Mouse (Mus musculus): ENCODE results near the gene Kntc1. TPM values are rescaled to one million over a fixed set of nuclear protein-coding genes. Genes with fewer than 3 reads are reported as not detected.
A peak's percentile ranks its signal among the peaks of the same experiment; 100 is the strongest.
"Not testable (repeated sequence)": the region's sequence is repeated elsewhere in the genome, so short reads cannot be mapped to it uniquely, and the experiment has no call there.

The Kntc1 gene
- polyA plus RNA-seq (2015; fragmentation: Nextera tagmentation; extraction: Ambion mirVana) = 2.8 and 3.1 TPM in 2 replicates

GRCm38 (mm10) chr5:123749065-123750064 lies at the start of gene Kntc1, which contains the start of gene Rsrc2:
Gene Kntc1, plus strand, starts transcription at chr5:123749716.
Gene Rsrc2, minus strand, starts transcription at chr5:123749414.
- Histone ChIP-seq H3K9ac (ENCODE audit: low read depth, low read length) (peak within 1 kb of the TSS; percentile 84), H3K9me3 (replicated peaks; ENCODE audit: control insufficient read depth, low read length, poor library complexity, severe bottlenecking) (no peaks in the 10 kb centered on the region), H3K36me3 (ENCODE audit: control insufficient read depth, insufficient read depth, low read length) (peaks cover 1% of the 10 kb centered on the region), H3K4me2 (ENCODE audit: low read length) (peak within 1 kb of the TSS; percentile 74), H3K4me3 (ENCODE audit: low read depth, low read length) (peak within 1 kb of the TSS; percentile 76), H3K4me1 (ENCODE audit: control insufficient read depth, insufficient read depth, low read length) (peaks cover 28% of the 10 kb centered on the region), H3K27me3 (ENCODE audit: control insufficient read depth, insufficient read depth, low read depth, low read length) (no peaks in the 10 kb centered on the region), H3K27ac (ENCODE audit: low read length) (peak within 1 kb of the TSS; percentile 98)
- WGBS = under 1% methylated on average over 59 of the region's 63 CpGs
- peak; percentile 99 for ATAC-seq

- Histone ChIP-seq H3K27ac (ENCODE audit: low read length) (no peak overlapping the region), H3K36me3 (ENCODE audit: control insufficient read depth, insufficient read depth, low read length) (peaks cover 37% of the 10 kb centered on the region), H3K9me3 (replicated peaks; ENCODE audit: control insufficient read depth, low read length, poor library complexity, severe bottlenecking) (no peaks in the 10 kb centered on the region), H3K4me3 (ENCODE audit: low read depth, low read length) (no peak overlapping the region), H3K27me3 (ENCODE audit: control insufficient read depth, insufficient read depth, low read depth, low read length) (no peaks in the 10 kb centered on the region), H3K9ac (ENCODE audit: low read depth, low read length) (no peak overlapping the region), H3K4me1 (ENCODE audit: control insufficient read depth, insufficient read depth, low read length) (no peaks in the 10 kb centered on the region), H3K4me2 (ENCODE audit: low read length) (no peak overlapping the region)
- WGBS = 75% methylated on average over 11 of the region's 11 CpGs
- ATAC-seq = no peak
These were observed 48.9 kb upstream of the Kntc1 start for GRCm38 (mm10) chr5:123700625-123701024.

GRCm38 (mm10) chr5:123708598-123708997 lies 40.9 kb upstream of the Kntc1 start:
- Histone ChIP-seq H3K36me3 (ENCODE audit: control insufficient read depth, insufficient read depth, low read length) (peaks cover 58% of the 10 kb centered on the region), H3K4me1 (ENCODE audit: control insufficient read depth, insufficient read depth, low read length) (no peaks in the 10 kb centered on the region), H3K9ac (ENCODE audit: low read depth, low read length) (no peak overlapping the region), H3K27ac (ENCODE audit: low read length) (no peak overlapping the region), H3K4me2 (ENCODE audit: low read length) (no peak overlapping the region), H3K9me3 (replicated peaks; ENCODE audit: control insufficient read depth, low read length, poor library complexity, severe bottlenecking) (no peaks in the 10 kb centered on the region), H3K27me3 (ENCODE audit: control insufficient read depth, insufficient read depth, low read depth, low read length) (no peaks in the 10 kb centered on the region), H3K4me3 (ENCODE audit: low read depth, low read length) (no peak overlapping the region)
- 93% methylated on average over 12 of the region's 12 CpGs for WGBS
- no peak for ATAC-seq

GRCm38 (mm10) chr5:123709571-123709970 lies 39.9 kb upstream of the Kntc1 start:
- no peaks in the 10 kb centered on the region for H3K4me1 ChIP-seq (ENCODE audit: control insufficient read depth, insufficient read depth, low read length)
- no peak overlapping the region for H3K27ac ChIP-seq (ENCODE audit: low read length)
- no peak overlapping the region for H3K4me3 ChIP-seq (ENCODE audit: low read depth, low read length)
- H3K4me2 ChIP-seq (ENCODE audit: low read length) = no peak overlapping the region
- H3K9ac ChIP-seq (ENCODE audit: low read depth, low read length) = no peak overlapping the region
- H3K9me3 ChIP-seq (replicated peaks; ENCODE audit: control insufficient read depth, low read length, poor library complexity, severe bottlenecking) = no peaks in the 10 kb centered on the region
- WGBS = 89% methylated on average over 4 of the region's 4 CpGs
- H3K36me3 ChIP-seq (ENCODE audit: control insufficient read depth, insufficient read depth, low read length) = peaks cover 62% of the 10 kb centered on the region
- no peak for ATAC-seq
- no peaks in the 10 kb centered on the region for H3K27me3 ChIP-seq (ENCODE audit: control insufficient read depth, insufficient read depth, low read depth, low read length)

GRCm38 (mm10) chr5:123713782-123714181 lies 35.7 kb upstream of the Kntc1 start:
- peaks cover 43% of the 10 kb centered on the region for H3K36me3 ChIP-seq (ENCODE audit: control insufficient read depth, insufficient read depth, low read length)
- H3K4me2 ChIP-seq (ENCODE audit: low read length) = no peak overlapping the region
- no peak overlapping the region for H3K4me3 ChIP-seq (ENCODE audit: low read depth, low read length)
- H3K27me3 ChIP-seq (ENCODE audit: control insufficient read depth, insufficient read depth, low read depth, low read length) = no peaks in the 10 kb centered on the region
- WGBS = 96% methylated on average over 6 of the region's 6 CpGs
- no peak overlapping the region for H3K27ac ChIP-seq (ENCODE audit: low read length)
- H3K9me3 ChIP-seq (replicated peaks; ENCODE audit: control insufficient read depth, low read length, poor library complexity, severe bottlenecking) = no peaks in the 10 kb centered on the region
- peaks cover 13% of the 10 kb centered on the region for H3K4me1 ChIP-seq (ENCODE audit: control insufficient read depth, insufficient read depth, low read length)
- H3K9ac ChIP-seq (ENCODE audit: low read depth, low read length) = no peak overlapping the region
- ATAC-seq = no peak

- Histone ChIP-seq H3K4me2 (ENCODE audit: low read length) (no peak overlapping the region), H3K4me3 (ENCODE audit: low read depth, low read length) (no peak overlapping the region), H3K9ac (ENCODE audit: low read depth, low read length) (no peak overlapping the region), H3K27me3 (ENCODE audit: control insufficient read depth, insufficient read depth, low read depth, low read length) (no peaks in the 10 kb centered on the region), H3K4me1 (ENCODE audit: control insufficient read depth, insufficient read depth, low read length) (peaks cover 21% of the 10 kb centered on the region), H3K9me3 (replicated peaks; ENCODE audit: control insufficient read depth, low read length, poor library complexity, severe bottlenecking) (no peaks in the 10 kb centered on the region), H3K27ac (ENCODE audit: low read length) (no peak overlapping the region), H3K36me3 (ENCODE audit: control insufficient read depth, insufficient read depth, low read length) (peaks cover 41% of the 10 kb centered on the region)
- no peak for ATAC-seq
- 94% methylated on average over 4 of the region's 4 CpGs for WGBS
These were observed 34.9 kb upstream of the Kntc1 start for GRCm38 (mm10) chr5:123714622-123715021.

GRCm38 (mm10) chr5:123720328-123721311 lies 28.9 kb upstream of the Kntc1 start, which contains the start of gene Zcchc8:
Gene Zcchc8, minus strand, starts transcription at chr5:123721100.
- Histone ChIP-seq H3K4me1 (ENCODE audit: control insufficient read depth, insufficient read depth, low read length) (peaks cover 27% of the 10 kb centered on the region), H3K9me3 (replicated peaks; ENCODE audit: control insufficient read depth, low read length, poor library complexity, severe bottlenecking) (no peaks in the 10 kb centered on the region), H3K4me3 (ENCODE audit: low read depth, low read length) (peak within 1 kb of the TSS; percentile 64), H3K36me3 (ENCODE audit: control insufficient read depth, insufficient read depth, low read length) (no peaks in the 10 kb centered on the region), H3K27me3 (ENCODE audit: control insufficient read depth, insufficient read depth, low read depth, low read length) (no peaks in the 10 kb centered on the region), H3K4me2 (ENCODE audit: low read length) (peak within 1 kb of the TSS; percentile 93), H3K9ac (ENCODE audit: low read depth, low read length) (peak within 1 kb of the TSS; percentile 68), H3K27ac (ENCODE audit: low read length) (peak within 1 kb of the TSS; percentile 92)
- ATAC-seq = peak; percentile 100
- under 1% methylated on average over 82 of the region's 83 CpGs for whole genome bisulfite sequencing

GRCm38 (mm10) chr5:123723816-123724215 lies 25.7 kb upstream of the Kntc1 start:
- not testable (repeated sequence) for H3K36me3 ChIP-seq (ENCODE audit: control insufficient read depth, insufficient read depth, low read length); H3K27me3 ChIP-seq (ENCODE audit: control insufficient read depth, insufficient read depth, low read depth, low read length); ATAC-seq; H3K9me3 ChIP-seq (replicated peaks; ENCODE audit: control insufficient read depth, low read length, poor library complexity, severe bottlenecking); H3K27ac ChIP-seq (ENCODE audit: low read length); H3K4me3 ChIP-seq (ENCODE audit: low read depth, low read length); H3K9ac ChIP-seq (ENCODE audit: low read depth, low read length); H3K4me2 ChIP-seq (ENCODE audit: low read length)
- peaks cover 13% of the 10 kb centered on the region for H3K4me1 ChIP-seq (ENCODE audit: control insufficient read depth, insufficient read depth, low read length)
- 92% methylated on average over 7 of the region's 7 CpGs for WGBS

All from midbrain, embryonic 16.5 days (tissue).